Mouse (Mus musculus): ENCODE measurements at regions not wholly inside any gene's neighbourhood (a gene's known extent, or its start where the extent isn't known, plus 50 kb on each side); places are given as distances from the start of the nearest gene placed in this dataset.
A peak's percentile ranks its signal among the peaks of the same experiment; 100 is the strongest.

- no peak for DNase-seq
Observed at GRCm38 (mm10) chr9:25374161-25374560, 107.2 kb upstream of the Eepd1 start.

- DNase-seq, result peak; percentile 21
Observed at GRCm38 (mm10) chr9:25376209-25376608, 105.1 kb upstream of the Eepd1 start.

DNA sequence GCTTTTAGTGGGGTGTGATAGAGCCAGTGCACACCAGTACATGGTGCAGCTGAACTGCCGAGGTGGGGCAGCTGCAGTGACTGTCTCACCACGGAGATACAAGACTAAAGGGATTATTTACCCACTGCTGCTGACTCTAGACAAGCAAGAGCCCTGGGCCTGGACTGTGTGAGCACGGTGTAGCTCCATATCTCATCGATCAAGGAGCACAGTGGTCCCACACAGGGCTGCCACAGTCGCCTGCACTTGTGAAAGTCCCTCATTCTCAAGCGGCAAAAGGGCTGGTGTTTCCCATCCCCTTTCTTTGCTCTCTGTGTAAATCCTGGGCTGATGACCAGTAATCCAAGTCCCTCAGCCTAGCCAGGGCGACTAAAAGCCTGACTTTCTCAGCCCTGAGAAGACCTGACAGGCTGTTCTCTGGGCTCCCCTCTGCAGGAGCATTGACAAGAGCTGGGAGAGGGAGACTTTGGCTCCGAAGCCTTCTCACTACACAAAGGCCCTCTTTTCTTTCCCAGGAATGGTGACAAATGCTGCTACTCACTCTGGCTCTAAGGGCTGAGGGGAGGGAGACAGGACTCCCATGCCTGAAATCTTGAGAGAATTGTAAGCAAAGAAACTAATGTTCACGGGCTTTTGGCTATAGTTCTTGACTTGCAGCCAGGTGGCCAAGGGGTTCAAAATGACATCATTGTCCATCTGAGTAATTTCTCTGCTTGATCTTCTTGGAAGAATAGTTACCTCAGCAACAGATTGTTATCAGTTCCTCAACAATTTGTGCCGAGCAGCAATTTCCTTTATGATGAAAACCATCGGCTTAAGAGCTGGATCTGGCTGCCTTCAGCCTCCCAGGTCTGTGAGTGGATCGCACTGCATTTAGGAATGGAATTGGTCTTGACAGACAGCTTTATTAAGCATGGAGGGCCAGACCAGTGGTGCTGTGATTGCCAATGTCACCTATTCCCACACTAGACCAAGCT lies 103.3 kb upstream of the Eepd1 start:
- peak; percentile 35 for DNase-seq

DNA sequence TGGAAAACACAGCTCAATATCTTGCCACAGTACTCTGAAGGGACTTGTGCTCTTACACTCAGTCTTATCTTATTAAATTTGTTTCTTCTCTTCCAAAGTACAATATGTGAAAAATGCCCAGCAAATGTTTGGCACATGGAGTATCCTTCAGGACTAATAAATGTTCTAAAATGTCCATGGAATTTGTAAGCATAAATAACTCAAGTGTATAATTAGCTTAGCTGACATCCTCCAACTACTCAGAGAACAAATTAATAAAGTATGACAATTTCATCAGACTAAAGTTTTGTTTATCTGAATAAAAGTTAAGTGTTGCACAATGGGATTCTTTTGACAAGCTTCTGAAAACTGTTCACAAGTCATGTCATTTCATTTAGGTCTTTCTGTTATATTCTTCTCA lies 96.0 kb upstream of the Eepd1 start:
- peak; percentile 10 for DNase-seq

DNA sequence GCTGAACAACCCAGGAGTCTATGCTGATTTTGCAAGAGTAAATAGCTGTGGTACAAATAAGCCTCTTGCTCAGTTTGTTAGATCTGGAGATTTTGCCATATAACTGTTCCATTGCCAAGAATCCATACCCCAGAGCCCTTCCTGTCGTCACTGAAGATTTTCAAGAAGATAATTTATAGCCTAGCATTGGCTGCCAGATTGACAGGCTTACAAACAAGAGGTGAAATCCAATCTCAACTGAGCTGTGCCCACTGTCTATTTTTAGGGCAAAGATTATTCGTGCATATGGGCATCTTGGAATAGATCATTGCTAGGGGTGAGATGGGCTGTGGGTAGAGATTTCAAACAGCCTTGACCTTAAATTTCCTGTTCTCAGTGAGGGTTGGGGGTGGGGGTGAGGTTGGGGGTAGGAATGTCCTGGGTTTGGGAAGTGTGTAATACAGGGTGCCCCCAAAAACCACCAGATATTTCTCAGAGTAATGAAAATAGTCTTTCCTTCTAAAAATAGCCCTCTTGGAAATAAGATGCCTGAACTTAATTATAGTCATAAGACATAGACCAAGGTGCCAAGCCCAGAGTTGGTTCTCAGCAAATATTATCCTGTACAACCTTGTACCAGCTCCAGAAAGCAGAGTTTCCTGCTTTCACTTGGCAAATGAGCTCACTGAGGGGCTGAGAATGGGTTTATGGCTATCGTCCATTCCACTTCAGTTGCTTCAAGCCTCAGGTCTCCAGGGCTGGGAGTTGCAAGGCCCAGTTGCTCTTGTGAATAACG lies 93.3 kb upstream of the Eepd1 start:
- DNase-seq, result no peak

DNA sequence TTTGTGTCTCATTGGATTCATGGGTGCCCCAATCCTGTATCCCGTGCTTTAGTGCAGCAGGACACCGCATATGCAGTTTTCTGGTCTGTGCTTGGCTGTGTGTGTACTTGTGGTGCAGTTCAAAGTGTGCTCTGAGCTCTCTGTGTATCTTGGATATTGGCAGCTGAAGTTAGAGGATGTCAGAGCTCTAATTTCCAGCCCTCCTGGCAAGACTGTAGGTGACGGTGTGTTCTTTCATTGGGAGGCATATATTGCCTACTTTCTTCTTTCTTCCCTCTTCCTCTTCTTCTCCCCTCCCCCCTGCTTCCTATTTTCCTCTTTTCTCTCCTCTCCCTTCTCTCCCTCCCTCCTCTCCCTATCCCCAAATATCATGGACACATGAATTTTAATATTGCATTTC lies 92.0 kb upstream of the Eepd1 start:
- DNase-seq, result no peak

DNA sequence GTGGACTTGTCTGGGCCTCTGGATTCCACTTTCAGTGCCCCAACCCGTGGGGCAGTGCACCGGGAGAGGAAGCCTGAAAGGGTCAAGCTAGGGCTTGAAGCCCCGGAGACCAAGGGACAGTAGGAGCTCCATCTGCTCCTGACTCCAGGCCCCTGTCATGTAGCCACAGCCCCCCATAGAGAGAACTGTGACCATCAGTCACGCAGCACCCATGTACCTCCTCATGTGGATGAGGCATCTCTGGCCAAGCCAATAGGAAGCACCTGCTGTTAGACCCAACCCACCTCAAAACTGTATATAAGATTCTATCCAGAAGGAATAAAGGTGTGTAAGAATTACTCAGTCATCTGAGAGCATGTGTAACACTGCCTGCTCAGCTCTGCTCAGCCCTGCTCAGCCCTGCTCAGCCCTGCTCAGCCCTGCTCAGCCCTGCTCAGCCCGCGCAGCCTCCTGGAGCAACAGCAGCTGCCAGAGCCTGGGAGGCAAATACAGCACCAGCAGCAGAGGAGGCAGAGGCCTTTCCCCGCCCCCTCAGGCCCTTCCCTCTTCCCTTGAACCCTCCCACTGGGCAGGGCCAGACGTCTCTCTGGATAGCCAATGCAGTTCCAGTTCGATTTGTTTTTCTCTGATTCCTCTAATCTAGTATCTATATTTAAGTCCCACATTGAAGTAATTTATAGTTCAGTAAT lies 80.6 kb upstream of the Eepd1 start:
- peak; percentile 40 for DNase-seq

DNA sequence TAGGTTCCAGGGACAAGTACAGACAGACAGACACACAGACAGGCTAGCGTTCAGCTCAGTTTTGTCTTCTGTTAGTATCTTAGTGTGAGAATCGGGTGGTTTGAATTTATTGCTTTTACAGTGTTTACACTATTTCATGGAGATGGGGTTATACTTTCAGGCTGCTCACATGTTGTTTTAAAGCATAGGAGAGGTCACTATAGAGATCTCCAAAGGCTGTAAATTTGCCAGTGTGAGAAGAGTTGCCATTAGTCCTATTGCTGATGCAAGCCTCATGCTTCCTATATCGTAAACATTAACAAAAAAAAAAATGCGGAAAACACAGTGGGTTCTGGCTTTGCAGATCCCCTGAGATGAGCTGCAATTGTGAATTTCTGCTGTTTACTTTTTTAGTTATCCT lies 75.5 kb upstream of the Eepd1 start:
- no peak for DNase-seq

DNA sequence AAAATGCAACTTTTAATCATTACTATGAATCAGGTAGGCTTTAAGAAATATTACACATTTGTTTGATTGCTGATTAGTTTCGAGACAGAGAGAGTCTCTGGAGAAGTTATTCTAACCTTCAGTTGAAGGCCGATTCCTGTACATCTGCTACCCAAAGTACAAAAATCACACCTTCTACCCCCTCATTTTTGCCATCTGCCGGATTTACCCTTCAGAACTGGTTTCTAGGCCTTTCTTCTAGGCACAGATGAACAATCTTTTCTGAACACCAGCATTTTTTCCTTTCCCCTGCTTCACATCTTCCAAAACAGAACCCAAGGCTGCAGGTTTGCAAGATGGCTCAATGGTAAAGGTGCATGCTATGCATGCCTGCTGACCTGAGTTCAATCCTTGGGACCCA lies 72.8 kb upstream of the Eepd1 start:
- no peak for DNase-seq

DNA sequence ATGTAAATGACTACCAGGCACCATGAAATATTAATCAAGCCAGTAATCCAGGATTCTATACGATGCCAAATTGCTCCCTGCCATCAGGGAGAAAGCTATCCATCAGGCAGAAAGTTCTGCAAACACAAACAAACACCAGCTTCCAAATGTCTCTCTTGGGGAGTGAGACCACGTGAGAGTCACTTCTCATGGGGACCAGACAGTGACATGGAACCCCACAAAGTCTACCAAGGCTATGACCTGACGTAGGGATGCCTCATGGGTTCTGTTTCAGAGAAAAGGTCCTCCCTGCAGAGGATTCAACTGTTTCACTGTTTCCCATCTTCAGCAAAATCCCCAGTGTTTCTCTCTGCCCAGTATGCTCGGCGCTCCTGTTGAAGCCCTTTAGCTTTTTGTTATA lies 71.6 kb upstream of the Eepd1 start:
- no peak for DNase-seq

DNA sequence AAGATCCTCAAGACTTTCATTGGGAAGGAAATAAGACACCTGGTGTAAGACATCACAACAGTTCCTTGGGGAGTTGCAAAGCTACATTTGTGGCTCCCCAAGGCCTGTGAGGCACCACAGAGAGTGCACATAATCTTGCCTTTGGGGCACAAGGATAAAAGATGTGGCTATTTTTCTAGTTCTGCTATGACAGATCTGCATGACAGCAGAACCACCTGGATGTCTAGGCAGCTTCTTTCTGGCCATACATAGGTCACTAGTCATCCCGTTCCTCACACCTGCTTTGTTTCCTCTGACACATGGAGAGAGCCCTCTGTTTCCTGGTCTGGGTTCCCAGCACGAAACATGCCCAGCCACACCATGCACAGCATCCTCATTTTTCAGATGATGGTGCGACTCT lies 67.5 kb upstream of the Eepd1 start:
- DNase-seq, result no peak

DNA sequence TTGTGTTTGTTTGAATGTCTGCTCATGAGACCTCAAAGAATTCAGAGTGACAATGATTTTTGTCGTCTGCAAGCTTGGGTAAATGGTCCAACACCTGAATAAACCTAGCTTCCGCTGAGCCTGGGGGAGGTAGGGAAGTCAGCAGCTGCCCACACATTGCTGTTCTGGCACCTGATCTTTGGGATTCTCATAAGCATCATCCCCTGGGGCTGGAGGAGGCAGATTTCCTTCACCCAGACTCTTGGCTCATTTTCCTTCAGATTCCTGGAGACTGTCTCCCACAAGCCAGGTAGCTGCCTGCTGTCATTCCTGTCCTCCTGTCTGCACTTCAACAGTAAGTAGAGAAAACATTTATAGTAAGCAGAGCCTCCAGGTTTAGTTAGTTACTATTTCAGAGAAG lies 67.0 kb upstream of the Eepd1 start:
- no peak for DNase-seq

- DNase-seq, result no peak
Observed at GRCm38 (mm10) chr9:25426941-25427340, 54.4 kb upstream of the Eepd1 start.

GRCm38 (mm10) chr9:25429450-25430213 lies 51.7 kb upstream of the Eepd1 start:
- DNase-seq, result no peak
